Mouse (Mus musculus): Measurements from ENCODE around the gene Pik3r6. TPM values are rescaled to one million over a fixed set of nuclear protein-coding genes. Genes with fewer than 3 reads are reported as not detected.

Gene Pik3r6
- polyA plus RNA-seq, 1 experiment from 2014 or later, result 1.0 TPM

DNA sequence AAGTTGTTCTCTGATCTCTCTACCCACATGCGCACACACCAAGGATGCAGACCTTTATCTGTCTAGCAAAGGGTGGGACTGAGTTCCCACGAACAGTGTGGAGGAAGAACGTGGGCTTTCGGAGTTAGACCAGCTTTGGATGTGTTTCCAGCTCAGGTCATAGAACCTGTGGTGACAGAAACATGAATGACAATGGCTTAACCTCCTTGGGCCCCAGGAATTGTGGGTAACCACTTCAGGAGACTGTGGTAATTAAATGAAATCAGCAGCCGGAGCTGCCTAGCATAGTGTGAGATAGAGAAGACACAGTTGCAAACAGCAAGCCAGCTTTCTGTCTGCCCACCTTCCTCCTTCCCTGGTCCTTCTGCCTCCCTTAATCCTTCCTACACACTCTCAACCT lies 38.6 kb upstream of the Pik3r6 start:
- Histone ChIP-seq H3K9me3 (ENCODE audit: control insufficient read depth) (no peaks in the 10 kb centered on the region), H3K4me1 (replicated peaks; ENCODE audit: control insufficient read depth, insufficient read depth, low read length) (no peaks in the 10 kb centered on the region), H3K27ac (ENCODE audit: low read depth, low read length) (no peak overlapping the region), H3K36me3 (ENCODE audit: control insufficient read depth, insufficient read depth) (no peaks in the 10 kb centered on the region), H3K4me3 (ENCODE audit: low read depth, low read length) (no peak overlapping the region), H3K27me3 (replicated peaks; ENCODE audit: control insufficient read depth, insufficient read depth, low read length) (no peaks in the 10 kb centered on the region), H3K9ac (ENCODE audit: low read depth, low read length) (no peak overlapping the region), H3K4me2 (replicated peaks; ENCODE audit: low read depth) (no peak overlapping the region)
- no peak for TF ChIP-seq CTCF (IDR thresholded peaks at IDR 0.05; ENCODE audit: low read depth)
- 74% methylated on average over 5 of the region's 5 CpGs for WGBS
- no peak for ATAC-seq

DNA sequence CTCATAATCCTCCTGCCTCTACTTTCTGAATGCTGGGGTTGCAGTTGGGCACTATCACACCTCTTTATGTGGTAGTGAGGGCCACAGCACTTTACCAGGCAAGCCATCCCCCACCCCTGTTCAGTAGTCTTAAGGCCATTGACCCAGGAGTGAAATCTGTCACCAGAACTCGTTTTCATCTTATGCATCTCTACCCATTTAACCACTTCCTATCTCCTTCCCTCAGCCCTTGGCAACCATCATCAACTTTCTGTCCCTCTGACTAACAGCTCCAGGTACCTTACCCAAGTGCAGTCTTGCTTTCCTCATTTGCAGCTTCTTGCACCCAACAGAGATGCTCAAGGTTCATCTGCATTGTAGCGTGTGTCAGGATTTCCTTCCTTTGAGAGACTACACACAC lies 37.7 kb upstream of the Pik3r6 start:
- WGBS, result 69% methylated on average over 2 of the region's 2 CpGs
- no peaks in the 10 kb centered on the region for H3K27me3 ChIP-seq (replicated peaks; ENCODE audit: control insufficient read depth, insufficient read depth, low read length)
- H3K4me2 ChIP-seq (replicated peaks; ENCODE audit: low read depth), result no peak overlapping the region
- no peaks in the 10 kb centered on the region for H3K9me3 ChIP-seq (ENCODE audit: control insufficient read depth)
- H3K27ac ChIP-seq (ENCODE audit: low read depth, low read length), result no peak overlapping the region
- no peak for ATAC-seq
- H3K36me3 ChIP-seq (ENCODE audit: control insufficient read depth, insufficient read depth), result no peaks in the 10 kb centered on the region
- no peak overlapping the region for H3K4me3 ChIP-seq (ENCODE audit: low read depth, low read length)
- no peak for TF ChIP-seq CTCF (IDR thresholded peaks at IDR 0.05; ENCODE audit: low read depth)
- no peak overlapping the region for H3K9ac ChIP-seq (ENCODE audit: low read depth, low read length)
- H3K4me1 ChIP-seq (replicated peaks; ENCODE audit: control insufficient read depth, insufficient read depth, low read length), result no peaks in the 10 kb centered on the region

DNA sequence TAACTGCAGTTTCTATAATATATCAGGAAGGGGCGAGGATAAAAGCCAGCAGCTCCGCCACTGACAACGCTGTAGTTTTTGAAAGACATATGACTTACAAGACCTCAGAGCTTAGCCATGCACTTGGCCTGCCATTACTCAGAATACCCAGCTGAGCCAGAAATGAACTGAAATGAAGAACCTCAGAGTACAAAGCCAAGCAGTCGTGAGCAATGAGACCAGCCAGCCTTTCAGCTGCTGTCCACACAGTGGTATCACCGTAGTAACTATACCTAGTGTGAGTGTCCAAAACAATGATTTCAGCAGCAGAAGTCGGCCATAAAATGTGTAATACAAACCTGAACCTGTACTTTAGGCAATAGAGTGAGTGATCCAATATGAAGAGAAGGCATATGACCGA lies 35.4 kb upstream of the Pik3r6 start:
- Histone ChIP-seq H3K27me3 (replicated peaks; ENCODE audit: control insufficient read depth, insufficient read depth, low read length) (no peaks in the 10 kb centered on the region), H3K4me3 (ENCODE audit: low read depth, low read length) (no peak overlapping the region), H3K27ac (ENCODE audit: low read depth, low read length) (no peak overlapping the region), H3K36me3 (ENCODE audit: control insufficient read depth, insufficient read depth) (no peaks in the 10 kb centered on the region), H3K9ac (ENCODE audit: low read depth, low read length) (no peak overlapping the region), H3K4me2 (replicated peaks; ENCODE audit: low read depth) (no peak overlapping the region), H3K4me1 (replicated peaks; ENCODE audit: control insufficient read depth, insufficient read depth, low read length) (no peaks in the 10 kb centered on the region), H3K9me3 (ENCODE audit: control insufficient read depth) (no peaks in the 10 kb centered on the region)
- no peak for ATAC-seq
- 81% methylated on average over 7 of the region's 7 CpGs for WGBS
- TF ChIP-seq CTCF (IDR thresholded peaks at IDR 0.05; ENCODE audit: low read depth), result no peak

DNA sequence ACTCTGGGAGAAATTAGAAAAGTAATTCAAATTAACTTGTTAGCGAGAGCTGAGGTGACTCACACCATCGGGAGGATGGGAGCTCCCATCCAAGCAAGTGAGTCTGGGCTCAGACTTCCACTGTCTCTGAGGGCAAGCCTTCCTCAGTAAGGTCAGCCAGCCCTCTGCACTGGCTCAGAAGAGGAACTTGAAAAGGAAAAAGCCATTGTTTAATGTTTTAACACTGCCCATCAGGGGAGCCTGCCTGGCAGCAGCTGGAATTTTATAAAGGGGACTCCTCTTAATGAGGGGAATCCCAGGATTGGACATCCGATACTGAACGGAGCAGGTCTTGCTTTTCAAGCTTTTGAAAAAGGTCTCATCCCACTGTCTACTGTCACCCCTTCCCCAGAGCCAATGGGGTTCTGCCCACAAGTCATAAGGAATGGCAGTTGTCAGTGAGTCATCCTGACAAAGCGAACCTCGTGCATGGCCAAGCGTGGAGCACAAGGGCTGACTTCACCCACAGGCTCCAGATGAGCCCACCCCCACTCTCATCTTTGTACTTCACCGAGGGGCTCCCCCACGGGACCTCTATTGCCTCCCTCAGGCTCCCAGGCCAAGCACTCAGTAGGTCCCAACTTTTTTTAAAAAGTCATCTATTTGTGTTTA lies 34.7 kb upstream of the Pik3r6 start:
- WGBS, result 69% methylated on average over 9 of the region's 9 CpGs
- Histone ChIP-seq H3K9me3 (ENCODE audit: control insufficient read depth) (no peaks in the 10 kb centered on the region), H3K4me2 (replicated peaks; ENCODE audit: low read depth) (no peak overlapping the region), H3K4me3 (ENCODE audit: low read depth, low read length) (no peak overlapping the region), H3K4me1 (replicated peaks; ENCODE audit: control insufficient read depth, insufficient read depth, low read length) (no peaks in the 10 kb centered on the region), H3K27me3 (replicated peaks; ENCODE audit: control insufficient read depth, insufficient read depth, low read length) (no peaks in the 10 kb centered on the region), H3K9ac (ENCODE audit: low read depth, low read length) (no peak overlapping the region), H3K27ac (ENCODE audit: low read depth, low read length) (no peak overlapping the region), H3K36me3 (ENCODE audit: control insufficient read depth, insufficient read depth) (no peaks in the 10 kb centered on the region)
- TF ChIP-seq CTCF (IDR thresholded peaks at IDR 0.05; ENCODE audit: low read depth), result no peak
- ATAC-seq, result no peak

DNA sequence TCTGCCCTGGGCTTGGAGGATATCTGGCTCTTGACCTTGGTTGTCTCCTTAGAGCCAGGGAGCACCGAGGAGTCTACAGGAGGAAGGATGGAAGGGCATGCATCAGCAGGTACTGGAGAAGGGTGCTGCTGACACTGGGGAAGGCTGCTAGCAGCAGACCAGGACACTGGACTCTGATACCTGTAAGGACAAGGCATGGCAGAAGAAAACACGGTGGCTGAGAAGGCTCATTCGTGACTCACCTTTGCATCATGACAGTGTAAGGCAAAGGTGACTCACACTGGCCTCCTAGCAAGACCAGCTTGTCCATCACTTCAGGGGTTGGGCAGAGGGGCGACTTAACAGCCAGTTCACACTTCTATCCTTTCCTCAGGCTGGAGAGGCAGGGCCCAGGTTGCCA lies 33.9 kb upstream of the Pik3r6 start:
- TF ChIP-seq CTCF (IDR thresholded peaks at IDR 0.05; ENCODE audit: low read depth), result no peak
- no peaks in the 10 kb centered on the region for H3K4me1 ChIP-seq (replicated peaks; ENCODE audit: control insufficient read depth, insufficient read depth, low read length)
- H3K27ac ChIP-seq (ENCODE audit: low read depth, low read length), result no peak overlapping the region
- no peaks in the 10 kb centered on the region for H3K27me3 ChIP-seq (replicated peaks; ENCODE audit: control insufficient read depth, insufficient read depth, low read length)
- WGBS, result 73% methylated on average over 4 of the region's 4 CpGs
- no peak for ATAC-seq
- H3K36me3 ChIP-seq (ENCODE audit: control insufficient read depth, insufficient read depth), result no peaks in the 10 kb centered on the region
- H3K9me3 ChIP-seq (ENCODE audit: control insufficient read depth), result no peaks in the 10 kb centered on the region
- H3K4me3 ChIP-seq (ENCODE audit: low read depth, low read length), result no peak overlapping the region
- H3K4me2 ChIP-seq (replicated peaks; ENCODE audit: low read depth), result no peak overlapping the region
- H3K9ac ChIP-seq (ENCODE audit: low read depth, low read length), result no peak overlapping the region

DNA sequence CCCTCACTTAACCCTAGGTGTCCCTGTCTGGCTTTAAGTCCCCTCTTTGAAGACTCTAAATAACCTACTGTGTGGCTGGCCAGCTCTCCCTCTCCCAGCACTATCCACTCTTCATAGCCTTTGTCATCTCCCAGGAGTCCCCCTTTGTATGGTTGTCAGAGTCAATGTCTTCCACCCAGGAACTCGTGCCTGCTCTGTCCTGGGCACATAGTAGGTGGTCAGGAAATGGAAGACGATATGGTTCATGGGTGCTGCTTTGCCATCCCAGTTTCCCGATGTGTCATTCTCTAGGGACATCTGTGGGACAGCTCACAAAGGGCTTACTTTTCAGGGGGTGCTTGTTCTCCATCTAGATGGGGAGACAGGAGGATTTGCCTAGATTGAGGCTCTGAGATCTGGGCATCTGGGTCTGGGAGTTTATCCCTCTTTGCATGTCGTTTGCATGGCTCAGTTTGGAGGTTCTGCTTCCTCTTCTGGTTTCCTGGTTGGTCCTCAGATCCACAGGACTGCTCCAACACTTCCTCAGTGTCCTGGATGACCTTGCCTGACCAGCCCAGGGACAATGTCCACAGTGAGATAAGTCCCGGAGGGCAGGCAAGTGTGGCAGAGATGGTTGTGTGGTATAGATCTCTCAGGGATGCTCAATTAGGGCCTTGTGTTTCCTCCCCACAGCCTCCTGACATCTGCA lies 30.5 kb upstream of the Pik3r6 start:
- TF ChIP-seq CTCF (IDR thresholded peaks at IDR 0.05; ENCODE audit: low read depth), result no peak
- H3K4me1 ChIP-seq (replicated peaks; ENCODE audit: control insufficient read depth, insufficient read depth, low read length), result no peaks in the 10 kb centered on the region
- H3K36me3 ChIP-seq (ENCODE audit: control insufficient read depth, insufficient read depth), result no peaks in the 10 kb centered on the region
- no peak overlapping the region for H3K4me3 ChIP-seq (ENCODE audit: low read depth, low read length)
- H3K9ac ChIP-seq (ENCODE audit: low read depth, low read length), result no peak overlapping the region
- ATAC-seq, result no peak
- H3K9me3 ChIP-seq (ENCODE audit: control insufficient read depth), result no peaks in the 10 kb centered on the region
- no peak overlapping the region for H3K27ac ChIP-seq (ENCODE audit: low read depth, low read length)
- 77% methylated on average over 5 of the region's 5 CpGs for WGBS
- no peak overlapping the region for H3K4me2 ChIP-seq (replicated peaks; ENCODE audit: low read depth)
- no peaks in the 10 kb centered on the region for H3K27me3 ChIP-seq (replicated peaks; ENCODE audit: control insufficient read depth, insufficient read depth, low read length)
